Mouse (Mus musculus): ENCODE measurements around the gene Ly6g5c. TPM values are rescaled to one million over a fixed set of nuclear protein-coding genes. Genes with fewer than 3 reads are reported as not detected.

The Ly6g5c gene
- polyA plus RNA-seq, 1 experiment from 2014 or later: not detected

Other genes with a start within 250 kb of the Ly6g5c start
- 20.3 TPM for gene Cfb, start 245.8 kb upstream of the Ly6g5c start, polyA plus RNA-seq (2014; fragmentation: Illumina TruSeq; extraction: RNeasy Lipid Tissue Mini Kit (QIAGEN cat#74804); ENCODE audit: low replicate concordance)
- gene Zbtb12, start 228.8 kb upstream of the Ly6g5c start, polyA plus RNA-seq (2014; fragmentation: Illumina TruSeq; extraction: RNeasy Lipid Tissue Mini Kit (QIAGEN cat#74804); ENCODE audit: low replicate concordance): 1.3 TPM
- gene Gm20547, start 226.2 kb upstream of the Ly6g5c start, polyA plus RNA-seq (2014; fragmentation: Illumina TruSeq; extraction: RNeasy Lipid Tissue Mini Kit (QIAGEN cat#74804); ENCODE audit: low replicate concordance): 2.4 TPM
- gene C2, start 210.0 kb upstream of the Ly6g5c start, polyA plus RNA-seq (2014; fragmentation: Illumina TruSeq; extraction: RNeasy Lipid Tissue Mini Kit (QIAGEN cat#74804); ENCODE audit: low replicate concordance): not detected
- gene Ehmt2, start 209.8 kb upstream of the Ly6g5c start, polyA plus RNA-seq (2014; fragmentation: Illumina TruSeq; extraction: RNeasy Lipid Tissue Mini Kit (QIAGEN cat#74804); ENCODE audit: low replicate concordance): 5.3 TPM
- 2.7 TPM for gene Slc44a4, start 193.8 kb upstream of the Ly6g5c start, polyA plus RNA-seq (2014; fragmentation: Illumina TruSeq; extraction: RNeasy Lipid Tissue Mini Kit (QIAGEN cat#74804); ENCODE audit: low replicate concordance)
- 3.6 TPM for gene Neu1, start 177.0 kb upstream of the Ly6g5c start, polyA plus RNA-seq (2014; fragmentation: Illumina TruSeq; extraction: RNeasy Lipid Tissue Mini Kit (QIAGEN cat#74804); ENCODE audit: low replicate concordance)
- 1.3 TPM for gene Hspa1b, start 149.0 kb upstream of the Ly6g5c start, polyA plus RNA-seq (2014; fragmentation: Illumina TruSeq; extraction: RNeasy Lipid Tissue Mini Kit (QIAGEN cat#74804); ENCODE audit: low replicate concordance)
- not detected for gene Gm20481, start 138.4 kb upstream of the Ly6g5c start, polyA plus RNA-seq (2014; fragmentation: Illumina TruSeq; extraction: RNeasy Lipid Tissue Mini Kit (QIAGEN cat#74804); ENCODE audit: low replicate concordance)
- gene Hspa1a, start 136.1 kb upstream of the Ly6g5c start, polyA plus RNA-seq (2014; fragmentation: Illumina TruSeq; extraction: RNeasy Lipid Tissue Mini Kit (QIAGEN cat#74804); ENCODE audit: low replicate concordance): 0.52 TPM
- gene Hspa1l, start 135.6 kb upstream of the Ly6g5c start, polyA plus RNA-seq (2014; fragmentation: Illumina TruSeq; extraction: RNeasy Lipid Tissue Mini Kit (QIAGEN cat#74804); ENCODE audit: low replicate concordance): not detected
- gene Lsm2, start 126.4 kb upstream of the Ly6g5c start, polyA plus RNA-seq (2014; fragmentation: Illumina TruSeq; extraction: RNeasy Lipid Tissue Mini Kit (QIAGEN cat#74804); ENCODE audit: low replicate concordance): 12.4 TPM
- 0.37 TPM for gene Vars, start 107.3 kb upstream of the Ly6g5c start, polyA plus RNA-seq (2014; fragmentation: Illumina TruSeq; extraction: RNeasy Lipid Tissue Mini Kit (QIAGEN cat#74804); ENCODE audit: low replicate concordance)
- 0.11 TPM for gene Vwa7, start 91.7 kb upstream of the Ly6g5c start, polyA plus RNA-seq (2014; fragmentation: Illumina TruSeq; extraction: RNeasy Lipid Tissue Mini Kit (QIAGEN cat#74804); ENCODE audit: low replicate concordance)
- not detected for gene Sapcd1, start 80.3 kb upstream of the Ly6g5c start, polyA plus RNA-seq (2014; fragmentation: Illumina TruSeq; extraction: RNeasy Lipid Tissue Mini Kit (QIAGEN cat#74804); ENCODE audit: low replicate concordance)
- 0.93 TPM for gene Msh5, start 61.5 kb upstream of the Ly6g5c start, polyA plus RNA-seq (2014; fragmentation: Illumina TruSeq; extraction: RNeasy Lipid Tissue Mini Kit (QIAGEN cat#74804); ENCODE audit: low replicate concordance)
- 31.3 TPM for gene Clic1, start 58.3 kb upstream of the Ly6g5c start, polyA plus RNA-seq (2014; fragmentation: Illumina TruSeq; extraction: RNeasy Lipid Tissue Mini Kit (QIAGEN cat#74804); ENCODE audit: low replicate concordance)
- not detected for gene Ddah2, start 49.2 kb upstream of the Ly6g5c start, polyA plus RNA-seq (2014; fragmentation: Illumina TruSeq; extraction: RNeasy Lipid Tissue Mini Kit (QIAGEN cat#74804); ENCODE audit: low replicate concordance)
- not detected for gene Ly6g6c, start 42.9 kb upstream of the Ly6g5c start, polyA plus RNA-seq (2014; fragmentation: Illumina TruSeq; extraction: RNeasy Lipid Tissue Mini Kit (QIAGEN cat#74804); ENCODE audit: low replicate concordance)
- 0.59 TPM for gene Mpig6b, start 42.1 kb upstream of the Ly6g5c start, polyA plus RNA-seq (2014; fragmentation: Illumina TruSeq; extraction: RNeasy Lipid Tissue Mini Kit (QIAGEN cat#74804); ENCODE audit: low replicate concordance)
- not detected for gene Ly6g6e, start 31.4 kb upstream of the Ly6g5c start, polyA plus RNA-seq (2014; fragmentation: Illumina TruSeq; extraction: RNeasy Lipid Tissue Mini Kit (QIAGEN cat#74804); ENCODE audit: low replicate concordance)
- gene Ly6g6d, start 30.2 kb upstream of the Ly6g5c start, polyA plus RNA-seq (2014; fragmentation: Illumina TruSeq; extraction: RNeasy Lipid Tissue Mini Kit (QIAGEN cat#74804); ENCODE audit: low replicate concordance): not detected
- not detected for gene Ly6g6f, start 22.7 kb upstream of the Ly6g5c start, polyA plus RNA-seq (2014; fragmentation: Illumina TruSeq; extraction: RNeasy Lipid Tissue Mini Kit (QIAGEN cat#74804); ENCODE audit: low replicate concordance)
- 3.7 TPM for gene Abhd16a, start 19.0 kb upstream of the Ly6g5c start, polyA plus RNA-seq (2014; fragmentation: Illumina TruSeq; extraction: RNeasy Lipid Tissue Mini Kit (QIAGEN cat#74804); ENCODE audit: low replicate concordance)
- gene Ly6g5b, start 7.1 kb downstream of the Ly6g5c start, polyA plus RNA-seq (2014; fragmentation: Illumina TruSeq; extraction: RNeasy Lipid Tissue Mini Kit (QIAGEN cat#74804); ENCODE audit: low replicate concordance): not detected
- 2.3 TPM for gene Gpank1, start 13.2 kb downstream of the Ly6g5c start, polyA plus RNA-seq (2014; fragmentation: Illumina TruSeq; extraction: RNeasy Lipid Tissue Mini Kit (QIAGEN cat#74804); ENCODE audit: low replicate concordance)
- 112 TPM for gene Csnk2b, start 13.8 kb downstream of the Ly6g5c start, polyA plus RNA-seq (2014; fragmentation: Illumina TruSeq; extraction: RNeasy Lipid Tissue Mini Kit (QIAGEN cat#74804); ENCODE audit: low replicate concordance)
- 1.7 TPM for gene D17H6S53E, start 18.1 kb downstream of the Ly6g5c start, polyA plus RNA-seq (2014; fragmentation: Illumina TruSeq; extraction: RNeasy Lipid Tissue Mini Kit (QIAGEN cat#74804); ENCODE audit: low replicate concordance)
- gene Apom, start 23.8 kb downstream of the Ly6g5c start, polyA plus RNA-seq (2014; fragmentation: Illumina TruSeq; extraction: RNeasy Lipid Tissue Mini Kit (QIAGEN cat#74804); ENCODE audit: low replicate concordance): not detected
- gene Bag6, start 26.9 kb downstream of the Ly6g5c start, polyA plus RNA-seq (2014; fragmentation: Illumina TruSeq; extraction: RNeasy Lipid Tissue Mini Kit (QIAGEN cat#74804); ENCODE audit: low replicate concordance): 9.2 TPM
- 7.5 TPM for gene Prrc2a, start 56.6 kb downstream of the Ly6g5c start, polyA plus RNA-seq (2014; fragmentation: Illumina TruSeq; extraction: RNeasy Lipid Tissue Mini Kit (QIAGEN cat#74804); ENCODE audit: low replicate concordance)
- 8.4 TPM for gene Aif1, start 67.8 kb downstream of the Ly6g5c start, polyA plus RNA-seq (2014; fragmentation: Illumina TruSeq; extraction: RNeasy Lipid Tissue Mini Kit (QIAGEN cat#74804); ENCODE audit: low replicate concordance)
- not detected for gene Lst1, start 80.2 kb downstream of the Ly6g5c start, polyA plus RNA-seq (2014; fragmentation: Illumina TruSeq; extraction: RNeasy Lipid Tissue Mini Kit (QIAGEN cat#74804); ENCODE audit: low replicate concordance)
- gene Ltb, start 86.2 kb downstream of the Ly6g5c start, polyA plus RNA-seq (2014; fragmentation: Illumina TruSeq; extraction: RNeasy Lipid Tissue Mini Kit (QIAGEN cat#74804); ENCODE audit: low replicate concordance): not detected
- not detected for gene Tnf, start 93.7 kb downstream of the Ly6g5c start, polyA plus RNA-seq (2014; fragmentation: Illumina TruSeq; extraction: RNeasy Lipid Tissue Mini Kit (QIAGEN cat#74804); ENCODE audit: low replicate concordance)
- gene Lta, start 97.1 kb downstream of the Ly6g5c start, polyA plus RNA-seq (2014; fragmentation: Illumina TruSeq; extraction: RNeasy Lipid Tissue Mini Kit (QIAGEN cat#74804); ENCODE audit: low replicate concordance): not detected
- gene Gm16181, start 112.6 kb downstream of the Ly6g5c start, polyA plus RNA-seq (2014; fragmentation: Illumina TruSeq; extraction: RNeasy Lipid Tissue Mini Kit (QIAGEN cat#74804); ENCODE audit: low replicate concordance): not detected
- gene Atp6v1g2, start 125.4 kb downstream of the Ly6g5c start, polyA plus RNA-seq (2014; fragmentation: Illumina TruSeq; extraction: RNeasy Lipid Tissue Mini Kit (QIAGEN cat#74804); ENCODE audit: low replicate concordance): 1.9 TPM
- not detected for gene Nfkbil1, start 127.5 kb downstream of the Ly6g5c start, polyA plus RNA-seq (2014; fragmentation: Illumina TruSeq; extraction: RNeasy Lipid Tissue Mini Kit (QIAGEN cat#74804); ENCODE audit: low replicate concordance)
- gene Ddx39b, start 133.5 kb downstream of the Ly6g5c start, polyA plus RNA-seq (2014; fragmentation: Illumina TruSeq; extraction: RNeasy Lipid Tissue Mini Kit (QIAGEN cat#74804); ENCODE audit: low replicate concordance): 4.0 TPM
- gene H2-D1, start 154.5 kb downstream of the Ly6g5c start, polyA plus RNA-seq (2014; fragmentation: Illumina TruSeq; extraction: RNeasy Lipid Tissue Mini Kit (QIAGEN cat#74804); ENCODE audit: low replicate concordance): 51.6 TPM
- 506 TPM for gene H2-Q1, start 212.1 kb downstream of the Ly6g5c start, polyA plus RNA-seq (2014; fragmentation: Illumina TruSeq; extraction: RNeasy Lipid Tissue Mini Kit (QIAGEN cat#74804); ENCODE audit: low replicate concordance)
- 3,607 TPM for gene H2-Q2, start 234.0 kb downstream of the Ly6g5c start, polyA plus RNA-seq (2014; fragmentation: Illumina TruSeq; extraction: RNeasy Lipid Tissue Mini Kit (QIAGEN cat#74804); ENCODE audit: low replicate concordance)